Mouse (Mus musculus) cerebellum, adult 2 months (tissue): Measurements from ENCODE around the gene Hnrnpul1.

Experiments used
- CTCF ChIP-seq: fragments of 200-500 bp; IDR thresholded peaks from 2 replicates; pipeline ENCODE4 v1.5.1; 2011; ENCODE audit warnings: low read depth, mild to moderate bottlenecking, control low read depth, low read length, moderate library complexity, borderline replicate concordance; ENCODE audit not compliant: insufficient read depth
- POLR2A ChIP-seq: fragments of 200-500 bp; IDR thresholded peaks from 2 replicates; pipeline ENCODE4 v1.6.1; 2011; ENCODE audit warnings: low read length, control low read depth, borderline replicate concordance; ENCODE audit not compliant: insufficient read depth

GRCm38 (mm10) chr7:25729862-25730261 is 24.7 kb downstream of the Hnrnpul1 start:
- TF ChIP-seq CTCF (no peak), POLR2A (no peak)
